Mouse (Mus musculus) heart, embryonic 15.5 days (tissue): ENCODE data around the gene Fam131b. TPM values are rescaled to one million over a fixed set of nuclear protein-coding genes. Genes with fewer than 3 reads are reported as not detected.

Experiments
- ATAC-seq: fragments of 200-750 bp; cut with Nextera tagmentation; replicated peaks from 2 replicates; pipeline ENCODE4 v1.8.0; 2017; ENCODE audit warnings: low read depth, moderate TSS enrichment; ENCODE audit not compliant: insufficient number of reproducible peaks, insufficient read depth, low FRiP score
- H3K27ac ChIP-seq: fragments of 300-500 bp; sonication (generic); 2 replicates; pipeline ENCODE4 v1.5.1; 2015; ENCODE audit warnings: mild to moderate bottlenecking, inconsistent platforms
- H3K27me3 ChIP-seq: fragments of 300-500 bp; sonication (generic); 2 replicates; pipeline ENCODE4 v1.6.1; 2015; ENCODE audit warnings: inconsistent platforms
- H3K36me3 ChIP-seq: fragments of 300-500 bp; sonication (generic); 2 replicates; pipeline ENCODE4 v1.6.1; 2015; ENCODE audit warnings: mild to moderate bottlenecking, inconsistent platforms
- H3K4me1 ChIP-seq: fragments of 300-500 bp; sonication (generic); replicated peaks from 2 replicates; pipeline ENCODE4 v1.6.1; 2015; ENCODE audit warnings: inconsistent platforms
- H3K4me2 ChIP-seq: fragments of 300-500 bp; sonication (generic); 2 replicates; pipeline ENCODE4 v1.6.1; 2015; ENCODE audit warnings: inconsistent platforms, mild to moderate bottlenecking, moderate library complexity
- H3K4me3 ChIP-seq: fragments of 300-500 bp; sonication (generic); 2 replicates; pipeline ENCODE4 v1.5.1; 2015; ENCODE audit warnings: mild to moderate bottlenecking, inconsistent platforms
- H3K9ac ChIP-seq: fragments of 300-500 bp; sonication (generic); 2 replicates; pipeline ENCODE4 v1.6.1; 2015; ENCODE audit warnings: mild to moderate bottlenecking, inconsistent platforms
- H3K9me3 ChIP-seq: fragments of 300-500 bp; sonication (generic); replicated peaks from 2 replicates; pipeline ENCODE4 v1.6.1; 2016; ENCODE audit warnings: inconsistent platforms
- WGBS: fragments of 180-500 bp; shearing (Covaris S2); methylation state at CpG from one replicate; pipeline ENCODE4 v1.1.7; 2015; ENCODE audit warnings: mixed read lengths; 5-methylcytosine and 5-hydroxymethylcytosine counted together
- polyA plus RNA-seq: library from polyadenylated mRNA; unstranded; fragments of >200 nt; fragmentation: Nextera tagmentation; extraction: Ambion mirVana; gene quantifications from 2 replicates; pipeline ENCODE4 v1.2.1, GENCODE M21; 2015

Gene Fam131b
- polyA plus RNA-seq, 1 experiment from 2014 or later: 0.10 TPM

DNA sequence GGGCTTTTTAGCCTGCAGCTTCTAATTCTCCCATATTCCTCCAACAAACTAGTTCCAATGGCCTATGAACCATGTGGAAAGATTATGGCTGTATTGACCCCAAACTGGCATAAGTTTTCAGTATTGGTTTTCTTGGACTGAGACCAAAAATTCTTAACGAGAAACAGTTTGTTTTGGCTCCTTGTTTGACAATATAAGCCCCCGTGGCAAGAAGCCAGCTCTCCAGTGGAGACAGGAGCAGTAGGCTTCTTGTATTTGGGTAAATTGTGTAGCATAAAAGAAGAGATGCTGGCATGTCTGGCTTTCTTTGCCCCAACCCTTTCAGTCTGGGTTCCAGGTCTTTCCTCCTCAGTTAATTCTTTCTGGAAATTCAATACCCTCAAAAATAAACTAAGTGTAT lies 48.3 kb downstream of the Fam131b start:
- Histone ChIP-seq H3K36me3 (peaks cover 81% of the 10 kb centered on the region), H3K27ac (no peak overlapping the region), H3K9me3 (no peaks in the 10 kb centered on the region), H3K9ac (no peak overlapping the region), H3K4me1 (no peaks in the 10 kb centered on the region; the same call in 1 of the 2 replicates), H3K27me3 (no peaks in the 10 kb centered on the region), H3K4me2 (no peak overlapping the region), H3K4me3 (no peak overlapping the region)
- WGBS: 54% methylated on average over 2 of the region's 2 CpGs
- no peak for ATAC-seq

DNA sequence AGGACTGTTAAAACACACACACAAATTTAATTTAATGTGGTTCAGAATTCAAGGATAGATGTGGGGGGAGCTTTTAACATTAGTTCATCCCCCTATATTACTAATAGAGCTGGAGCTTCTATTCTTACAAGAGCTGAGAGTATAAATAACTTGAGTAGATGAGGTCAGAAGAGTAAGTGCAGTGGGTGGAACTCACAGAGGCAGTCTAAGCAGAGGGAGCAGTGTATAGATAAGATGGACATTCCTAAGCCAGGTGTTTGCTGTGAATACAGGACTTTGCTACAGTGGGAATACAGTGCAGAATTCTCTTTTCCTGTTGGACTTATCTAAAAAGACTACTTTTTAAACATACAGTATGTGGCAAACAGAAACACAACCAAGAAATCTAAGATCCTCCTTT lies 53.6 kb downstream of the Fam131b start:
- ATAC-seq: no peak
- Histone ChIP-seq H3K4me1 (peaks cover 11% of the 10 kb centered on the region), H3K9ac (no peak overlapping the region), H3K4me3 (no peak overlapping the region), H3K36me3 (peaks cover 65% of the 10 kb centered on the region), H3K9me3 (no peaks in the 10 kb centered on the region), H3K27ac (peak overlapping the region; percentile 27; the same call in 1 of the 2 replicates), H3K27me3 (no peaks in the 10 kb centered on the region), H3K4me2 (no peak overlapping the region)

DNA sequence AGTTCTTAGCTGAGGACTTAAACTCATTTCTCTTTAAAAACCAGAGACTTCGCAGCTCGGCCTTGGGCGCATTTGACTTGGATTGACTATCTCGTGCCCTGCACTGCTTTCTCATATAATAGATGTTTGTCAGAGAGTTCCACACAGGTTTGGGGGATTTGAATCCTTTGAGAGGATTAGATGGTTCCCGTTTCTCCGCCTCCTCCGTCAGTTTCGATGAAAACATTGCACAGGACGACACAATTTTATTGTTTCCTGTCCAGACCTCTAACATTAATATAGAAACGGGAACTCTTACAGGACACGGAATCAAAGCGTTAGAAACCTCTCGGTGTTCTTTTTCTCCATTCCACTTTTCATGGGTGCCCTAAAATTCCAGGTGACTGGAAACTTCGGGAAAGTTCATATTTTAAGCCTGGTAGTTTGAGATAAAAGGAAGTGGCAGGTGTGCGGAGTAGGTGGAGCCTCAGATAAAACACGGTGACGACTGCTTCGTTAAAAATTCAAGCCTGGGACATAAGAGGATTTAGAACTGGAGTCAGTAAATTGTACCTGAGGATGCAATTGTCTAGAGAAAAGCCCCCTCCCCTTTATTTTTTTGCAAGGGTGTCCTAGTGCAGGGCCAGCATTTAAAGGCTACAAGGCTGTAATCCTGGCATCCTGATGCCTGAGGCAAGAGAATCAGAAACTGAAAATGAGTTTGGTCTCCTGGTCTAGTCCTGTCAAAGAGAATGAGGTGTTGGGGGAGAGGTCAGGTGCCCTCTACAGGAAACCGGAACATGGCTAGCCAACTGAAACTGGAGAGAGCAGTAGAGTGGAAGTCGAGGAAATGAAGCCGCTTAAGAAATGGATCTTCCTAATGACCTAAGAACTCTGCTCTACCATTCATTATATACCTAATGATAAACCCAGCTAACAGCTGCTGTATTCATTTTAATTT lies 58.8 kb downstream of the Fam131b start:
- Histone ChIP-seq H3K36me3 (peaks cover 29% of the 10 kb centered on the region), H3K4me3 (peak overlapping the region; percentile 87), H3K9me3 (no peaks in the 10 kb centered on the region), H3K4me1 (peaks cover 13% of the 10 kb centered on the region), H3K27ac (peak overlapping the region; percentile 93), H3K4me2 (peak overlapping the region; percentile 81), H3K27me3 (no peaks in the 10 kb centered on the region), H3K9ac (peak overlapping the region; percentile 94)
- under 1% methylated on average over 21 of the region's 21 CpGs for WGBS
- ATAC-seq: no peak

Other genes with a start within 250 kb of the Fam131b start
- gene Tas2r139, start 183.7 kb downstream of the Fam131b start, polyA plus RNA-seq: not detected in 2 replicates
- not detected in 2 replicates for gene Tas2r144, start 109.3 kb downstream of the Fam131b start, polyA plus RNA-seq
- 14.3 and 16.9 TPM in 2 replicates for gene Gstk1, start 78.7 kb downstream of the Fam131b start, polyA plus RNA-seq
- gene Tmem139, start 62.7 kb downstream of the Fam131b start, polyA plus RNA-seq: 0.28 and 0.31 TPM in 2 replicates
- gene Casp2, start 59.7 kb downstream of the Fam131b start, polyA plus RNA-seq: 26.2 and 37.2 TPM in 2 replicates
- 0.28 and 0.33 TPM in 2 replicates for gene Clcn1, start 38.0 kb downstream of the Fam131b start, polyA plus RNA-seq
- 136 and 173 TPM in 2 replicates for gene Zyx, start 25.0 kb upstream of the Fam131b start, polyA plus RNA-seq
- 2.2 and 4.3 TPM in 2 replicates for gene Epha1, start 48.6 kb upstream of the Fam131b start, polyA plus RNA-seq
- not detected in 2 replicates for gene Tas2r143, start 75.6 kb upstream of the Fam131b start, polyA plus RNA-seq
- not detected in 2 replicates for gene Tas2r135, start 80.8 kb upstream of the Fam131b start, polyA plus RNA-seq
- gene Tas2r126, start 109.9 kb upstream of the Fam131b start, polyA plus RNA-seq: not detected in 2 replicates
- not detected in 2 replicates for gene Olfr458, start 140.6 kb upstream of the Fam131b start, polyA plus RNA-seq
- not detected in 2 replicates for gene Olfr457, start 151.7 kb upstream of the Fam131b start, polyA plus RNA-seq
- gene Olfr456, start 162.6 kb upstream of the Fam131b start, polyA plus RNA-seq: 0.11 TPM in 1 of 2 replicates, not detected in the other
- 0.05 TPM in 1 of 2 replicates, not detected in the other for gene Olfr455, start 222.9 kb upstream of the Fam131b start, polyA plus RNA-seq